Mouse (Mus musculus) hindlimb bud, embryonic 11.5 days (tissue): ENCODE measurements around the gene Tmem199.

Source experiments
- DNase-seq: peaks from one replicate; pipeline ENCODE4 v3.0.0-alpha.2; 2012; ENCODE audit warnings: low read depth, low spot score; ENCODE audit errors: extremely low spot score

Tmem199 gene

GRCm38 (mm10) chr11:78528714-78529113, 16.7 kb upstream of the Tmem199 start:
- no peak for DNase-seq

DNA sequence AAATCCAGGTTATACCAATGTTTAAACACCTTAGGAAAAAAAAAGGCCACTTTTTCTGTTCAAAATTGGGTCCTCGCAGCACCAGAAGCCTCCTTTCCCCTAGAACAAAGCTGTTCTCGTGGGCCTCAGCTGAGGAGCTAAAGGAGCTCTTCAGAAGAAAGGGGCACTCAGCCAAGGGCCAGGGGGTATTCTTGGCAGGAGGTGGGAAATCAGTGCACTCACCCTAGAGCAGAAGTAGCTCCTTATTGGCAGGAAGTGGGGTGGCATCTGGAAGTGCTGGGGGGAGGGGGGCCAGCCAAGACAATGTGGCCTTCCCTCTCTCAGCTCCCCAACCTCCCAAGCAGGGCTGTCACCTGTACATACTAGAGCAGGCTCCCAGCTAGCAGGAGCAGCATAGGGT, 12.9 kb upstream of the Tmem199 start:
- no peak for DNase-seq

- DNase-seq = no peak
Observed at GRCm38 (mm10) chr11:78523241-78523955, 11.4 kb upstream of the Tmem199 start.

DNA sequence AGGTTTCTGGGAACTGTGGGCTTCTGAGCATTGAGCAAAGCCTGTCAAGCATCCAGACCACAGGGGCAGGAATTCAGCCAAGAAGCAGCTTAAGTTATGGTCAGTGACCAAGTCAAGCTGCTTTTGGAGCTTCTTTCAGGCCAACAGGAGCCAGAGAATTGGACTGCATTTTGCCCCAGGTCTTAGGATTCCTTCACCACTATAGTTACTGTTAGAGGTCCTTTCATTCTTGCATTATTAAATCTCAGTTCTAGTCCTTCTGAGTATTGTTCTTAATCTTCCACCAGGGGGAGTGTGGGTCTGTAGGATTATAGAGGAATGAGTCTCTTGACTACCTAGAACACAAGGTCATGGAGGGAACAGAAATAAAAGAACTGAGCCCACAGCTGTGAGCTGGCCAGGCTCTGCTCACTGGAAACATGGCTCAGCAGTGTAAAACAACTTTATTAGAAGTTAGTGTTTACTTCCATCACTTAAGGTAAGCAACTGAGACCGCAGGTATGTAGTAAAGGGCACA, 10.6 kb upstream of the Tmem199 start:
- DNase-seq = no peak

DNA sequence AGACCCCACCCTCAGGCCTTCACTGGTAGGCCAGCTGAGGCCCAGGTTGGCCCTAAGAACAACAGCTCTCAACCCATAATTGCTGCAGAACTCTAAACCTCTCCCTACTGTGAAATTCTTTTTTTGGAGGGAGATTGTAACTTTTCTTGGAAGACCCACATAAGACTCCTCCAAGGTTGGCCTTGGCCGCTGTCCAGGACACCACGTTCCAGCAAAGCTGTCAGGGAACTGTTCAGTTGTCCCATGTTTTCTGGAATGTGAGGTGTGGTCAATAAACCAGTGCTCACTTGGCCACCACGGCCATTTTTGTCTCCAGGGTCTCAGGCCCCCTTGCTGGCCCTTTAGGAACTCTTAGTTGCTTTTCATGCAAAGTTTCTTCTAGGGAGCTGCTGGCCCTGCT, 9.9 kb upstream of the Tmem199 start:
- no peak for DNase-seq

GRCm38 (mm10) chr11:78518931-78519330, 7.0 kb upstream of the Tmem199 start:
- no peak for DNase-seq

DNA sequence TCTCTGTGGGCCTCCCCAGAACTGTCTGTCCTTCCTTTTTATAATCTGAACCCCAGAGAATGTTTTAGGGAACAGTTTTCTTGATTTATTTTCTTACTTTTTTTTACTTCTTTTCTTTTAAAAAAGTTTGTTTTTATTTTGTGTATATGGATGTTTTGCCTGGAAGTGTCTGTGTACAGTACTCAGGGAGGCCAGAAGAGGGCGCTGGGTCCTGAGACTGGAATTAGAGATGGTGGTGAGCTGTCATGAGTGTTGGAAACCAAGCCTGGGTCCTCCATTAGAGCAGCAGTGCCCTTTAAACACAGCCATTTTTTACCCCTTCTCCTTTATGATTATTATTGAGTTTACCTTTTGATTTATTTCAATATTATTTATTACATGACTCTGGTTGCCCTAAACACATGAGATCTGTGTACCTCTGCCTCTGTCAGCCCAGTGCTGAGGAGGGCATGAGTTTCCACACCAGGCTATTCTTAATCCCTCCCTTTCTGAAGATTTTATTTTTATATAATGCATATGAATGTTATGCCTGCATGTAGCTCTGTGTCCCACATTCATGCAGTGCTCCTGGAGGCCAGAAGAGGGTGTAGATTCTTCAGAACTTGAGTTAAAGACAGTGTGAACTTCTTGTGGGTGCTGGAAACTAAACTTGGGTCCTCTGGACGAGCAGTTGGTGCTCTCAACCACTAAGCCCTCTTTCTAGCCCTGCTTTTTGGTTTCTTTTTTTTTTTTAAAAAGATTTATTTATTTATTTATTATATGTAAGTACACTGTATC, 3.8 kb upstream of the Tmem199 start:
- no peak for DNase-seq

- DNase-seq = no peak
Observed at GRCm38 (mm10) chr11:78513106-78513790, 1.3 kb upstream of the Tmem199 start.

DNA sequence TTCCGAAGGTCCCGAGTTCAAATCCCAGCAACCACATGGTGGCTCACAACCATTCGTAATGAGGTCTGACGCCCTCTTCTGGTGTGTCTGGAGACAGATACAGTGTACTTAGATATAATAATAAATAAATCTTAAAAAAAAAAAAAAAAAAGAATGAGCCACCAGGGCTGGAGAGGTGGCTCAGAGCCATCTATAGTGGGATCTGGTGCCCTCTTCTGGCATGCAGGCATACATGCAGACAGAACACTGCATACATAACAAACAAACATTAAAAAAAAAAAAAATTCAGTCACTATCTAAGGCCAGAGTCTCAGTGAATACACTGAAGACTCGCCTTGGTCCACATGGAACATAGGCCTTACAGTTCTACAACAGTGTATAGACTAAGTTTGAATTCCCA, 2.8 kb downstream of the Tmem199 start:
- DNase-seq = no peak

- no peak for DNase-seq
Observed at GRCm38 (mm10) chr11:78505430-78505829, 6.5 kb downstream of the Tmem199 start.

DNA sequence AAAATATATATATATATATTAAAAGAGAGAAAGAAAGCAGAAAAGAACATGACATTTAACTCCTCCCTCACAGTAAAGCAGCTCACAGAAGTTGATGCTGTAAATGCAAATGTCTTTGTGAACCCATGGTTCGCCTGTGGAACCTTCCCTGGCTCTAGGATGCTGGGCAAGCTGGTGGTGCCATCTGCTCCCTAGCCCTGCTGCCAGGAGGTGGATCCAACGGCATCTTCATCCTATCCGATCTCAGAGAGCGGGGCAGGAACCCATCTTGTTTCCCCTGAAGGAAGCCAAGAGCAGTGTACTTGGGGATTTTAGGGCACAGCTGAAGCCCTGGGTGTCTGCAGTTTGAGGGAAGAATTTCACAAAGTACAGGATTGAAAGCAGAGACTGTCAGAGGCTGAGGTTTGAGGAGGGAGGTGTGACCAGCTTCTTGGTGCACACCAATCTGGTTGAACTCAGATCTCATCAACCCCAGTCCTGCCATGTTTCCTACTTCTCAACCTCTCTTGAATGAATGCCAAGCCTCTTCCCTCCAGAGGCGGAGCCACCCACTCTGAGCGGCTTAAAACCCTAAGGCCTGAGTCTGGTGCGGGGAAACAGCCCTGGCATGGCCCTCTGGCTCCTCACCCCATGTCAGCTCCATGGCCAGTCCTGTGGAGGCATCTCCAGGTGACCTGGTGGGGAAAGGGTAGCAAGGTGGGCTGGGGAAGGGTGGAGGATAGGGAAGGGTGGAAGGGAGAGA, 8.9 kb downstream of the Tmem199 start, which contains the start of gene Sebox:
TSS of gene Sebox (plus strand) at position 539 of the 742 bp plus-strand sequence.
- no peak for DNase-seq

- no peak for DNase-seq
Observed at GRCm38 (mm10) chr11:78501529-78501928, 10.4 kb downstream of the Tmem199 start.

DNA sequence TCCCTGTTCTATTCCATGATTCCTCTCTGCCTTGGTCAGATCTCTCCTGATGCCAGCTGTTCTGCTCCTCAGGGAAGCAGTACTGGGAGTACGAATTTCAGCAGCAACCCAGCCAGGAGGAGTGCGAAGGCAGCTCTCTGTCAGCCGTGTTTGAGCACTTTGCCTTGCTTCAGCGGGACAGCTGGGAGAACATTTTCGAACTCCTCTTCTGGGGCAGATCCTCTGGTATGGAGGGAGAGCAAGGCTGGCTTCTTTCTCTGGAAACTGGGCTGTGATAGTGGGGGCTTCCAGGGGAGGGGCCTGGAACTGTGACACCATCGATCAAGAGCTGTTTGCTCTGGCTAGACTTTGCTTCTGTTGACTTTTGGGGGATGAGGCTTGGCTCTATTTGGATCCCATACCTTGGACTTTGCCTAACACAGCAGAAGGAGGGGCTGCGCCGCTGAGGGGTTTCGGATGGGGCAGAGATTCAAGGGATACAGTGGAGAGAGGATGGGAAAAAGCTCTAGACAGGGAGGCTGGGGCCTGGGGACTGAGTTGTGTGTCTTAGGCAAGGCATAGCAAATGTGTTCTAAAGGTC, 11.3 kb downstream of the Tmem199 start:
- no peak for DNase-seq

GRCm38 (mm10) chr11:78499543-78499942, 12.4 kb downstream of the Tmem199 start:
- no peak for DNase-seq

DNA sequence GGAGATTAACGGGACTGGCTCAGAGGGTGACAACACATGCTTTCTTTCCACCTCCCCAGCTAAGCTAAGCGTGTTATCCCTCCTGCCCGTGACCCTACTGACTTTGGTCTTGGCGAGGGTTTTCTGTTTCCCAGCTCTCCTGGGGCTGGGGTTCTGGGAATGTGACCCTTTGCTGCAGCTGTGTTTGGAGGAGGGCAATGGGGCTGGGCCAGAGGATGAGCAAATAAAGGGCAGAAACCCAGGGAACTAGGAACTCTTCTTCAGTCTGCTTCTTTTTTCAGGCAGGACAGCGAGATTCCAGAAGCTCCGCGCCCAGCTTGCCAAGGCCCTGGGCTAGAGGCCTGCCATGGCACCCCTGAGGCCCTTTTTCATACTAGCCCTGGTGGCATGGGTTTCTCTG, 13.0 kb downstream of the Tmem199 start, which contains the start of gene Vtn:
TSS of gene Vtn (plus strand) at position 88 of the 400 bp plus-strand sequence.
- DNase-seq = no peak

- peak; percentile 91 for DNase-seq
Observed at GRCm38 (mm10) chr11:78497544-78498522, 14.1 kb downstream of the Tmem199 start, which contains the start of gene Sarm1. Gene Sarm1, minus strand, starts transcription at chr11:78497754.

DNA sequence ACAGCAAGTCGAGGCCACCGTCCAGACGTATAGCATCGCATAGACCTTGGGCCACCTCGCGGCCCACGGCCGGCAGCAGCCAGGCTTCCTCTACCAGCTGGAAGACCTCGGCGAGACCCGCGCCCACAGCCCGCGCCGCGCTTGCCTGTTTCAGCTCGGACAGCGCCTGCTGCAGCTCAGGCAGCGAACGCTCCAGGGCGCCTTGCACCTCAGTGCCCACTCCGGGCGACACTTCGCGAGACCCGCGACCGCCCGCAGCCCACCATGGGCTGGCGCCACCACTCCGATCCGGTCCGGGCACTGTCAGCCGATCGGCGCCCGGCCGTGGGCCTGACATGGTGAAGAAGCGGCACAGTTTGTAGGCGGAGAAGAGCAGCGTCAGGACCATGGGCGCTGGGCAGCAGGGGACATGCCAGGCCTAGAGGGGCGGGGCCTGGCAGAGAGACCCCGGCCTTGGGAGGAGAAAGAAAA, 14.9 kb downstream of the Tmem199 start:
- no peak for DNase-seq

DNA sequence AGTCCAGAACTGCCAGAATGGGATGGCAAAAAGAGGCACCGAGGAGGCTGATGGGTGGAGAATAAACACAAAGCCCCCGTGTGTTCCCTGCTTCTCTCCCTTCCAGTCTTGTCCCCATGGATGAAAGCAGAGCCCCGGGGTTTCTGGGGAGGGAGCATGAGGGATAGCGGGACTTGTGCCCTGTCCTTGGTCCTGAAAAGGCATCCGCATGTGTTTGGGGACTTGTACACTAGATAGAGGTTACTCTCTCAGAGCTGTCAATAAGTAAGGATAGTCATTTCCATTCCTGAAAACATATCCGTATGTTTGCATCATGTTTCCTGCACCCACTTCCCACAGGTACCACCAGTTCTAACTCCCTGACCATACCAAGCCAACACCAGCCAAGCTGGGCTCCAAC, 16.1 kb downstream of the Tmem199 start:
- DNase-seq = peak; percentile 44

- DNase-seq = no peak
Observed at GRCm38 (mm10) chr11:78490781-78491241, 21.2 kb downstream of the Tmem199 start.
